Mouse (Mus musculus) effector memory CD4-positive, alpha-beta T cell, adult 7 months (primary cell): Measurements from ENCODE around the gene Mrps26. TPM values are rescaled to one million over a fixed set of nuclear protein-coding genes. Genes with fewer than 3 reads are reported as not detected.

Experiments
- polyA plus RNA-seq: library from polyadenylated mRNA; unstranded; fragments of 100-300 nt; shearing (Covaris generic); gene quantifications from one replicate; pipeline ENCODE4 v1.2.1, GENCODE M21; 2017

Mrps26 gene
- polyA plus RNA-seq = 46.4 TPM

GRCm38 (mm10) chr2:130563212-130564055, at the start of gene Mrps26:
Gene Mrps26, plus strand, starts transcription at chr2:130563742.

GRCm38 (mm10) chr2:130575873-130576272, 12.3 kb downstream of the Mrps26 start, which contains the start of gene Oxt:
Gene Oxt, plus strand, starts transcription at chr2:130576173.

GRCm38 (mm10) chr2:130582552-130582951, 19.0 kb downstream of the Mrps26 start, which contains the start of gene Avp:
Gene Avp, minus strand, starts transcription at chr2:130582554.

Other genes with a start within 250 kb of the Mrps26 start
- 0.32 TPM for gene Cpxm1, start 166.2 kb upstream of the Mrps26 start, polyA plus RNA-seq
- not detected for gene Gm28372, start 158.5 kb upstream of the Mrps26 start, polyA plus RNA-seq
- gene 1700020A23Rik, start 158.5 kb upstream of the Mrps26 start, polyA plus RNA-seq = not detected
- gene Tmem239, start 157.3 kb upstream of the Mrps26 start, polyA plus RNA-seq = not detected
- gene Vps16, start 139.4 kb upstream of the Mrps26 start, polyA plus RNA-seq = 266 TPM
- 13.9 TPM for gene Pced1a, start 139.0 kb upstream of the Mrps26 start, polyA plus RNA-seq
- gene Ptpra, start 113.5 kb upstream of the Mrps26 start, polyA plus RNA-seq = 142 TPM
- 1.3 TPM for gene Oxt, start 12.4 kb downstream of the Mrps26 start, polyA plus RNA-seq
- gene Avp, start 18.8 kb downstream of the Mrps26 start, polyA plus RNA-seq = not detected
- 7.9 TPM for gene Fastkd5, start 66.3 kb downstream of the Mrps26 start, polyA plus RNA-seq
- 3.4 TPM for gene Ubox5, start 66.3 kb downstream of the Mrps26 start, polyA plus RNA-seq
- 2.0 TPM for gene Lzts3, start 79.1 kb downstream of the Mrps26 start, polyA plus RNA-seq
- 136 TPM for gene Ddrgk1, start 100.9 kb downstream of the Mrps26 start, polyA plus RNA-seq
- gene Itpa, start 103.9 kb downstream of the Mrps26 start, polyA plus RNA-seq = 18.0 TPM
- gene Slc4a11, start 133.8 kb downstream of the Mrps26 start, polyA plus RNA-seq = 0.76 TPM